Mouse (Mus musculus): ENCODE measurements around the gene Kmt2c. TPM values are rescaled to one million over a fixed set of nuclear protein-coding genes. Genes with fewer than 3 reads are reported as not detected.

Kmt2c gene
- 8.1 and 9.0 TPM in 2 replicates for polyA plus RNA-seq (2015; fragmentation: Nextera tagmentation; extraction: Ambion mirVana)

- Histone ChIP-seq H3K4me2 (ENCODE audit: low read depth, low read length) (peak within 1 kb of the TSS; percentile 70), H3K27me3 (replicated peaks; ENCODE audit: control insufficient read depth, insufficient read depth, low read length) (no peaks in the 10 kb centered on the region), H3K9ac (ENCODE audit: low read depth, low read length) (peak within 1 kb of the TSS; percentile 88), H3K9me3 (ENCODE audit: control insufficient read depth, low read length) (no peaks in the 10 kb centered on the region), H3K27ac (ENCODE audit: low read length) (peak within 1 kb of the TSS; percentile 99), H3K4me3 (ENCODE audit: low read length) (peak within 1 kb of the TSS; percentile 98), H3K36me3 (ENCODE audit: control insufficient read depth, insufficient read depth, low read length) (no peaks in the 10 kb centered on the region), H3K4me1 (ENCODE audit: control insufficient read depth, insufficient read depth, low read length) (peaks cover 9% of the 10 kb centered on the region)
- under 1% methylated on average over 33 of the region's 54 CpGs for WGBS
- peak; percentile 23 for ATAC-seq
These were observed at the start of gene Kmt2c for GRCm38 (mm10) chr5:25498346-25498820. Gene Kmt2c, minus strand, starts transcription at chr5:25498783.

- H3K27me3 ChIP-seq (replicated peaks; ENCODE audit: control insufficient read depth, insufficient read depth, low read length): no peaks in the 10 kb centered on the region
- no peaks in the 10 kb centered on the region for H3K9me3 ChIP-seq (ENCODE audit: control insufficient read depth, low read length)
- ATAC-seq: no peak
- no peaks in the 10 kb centered on the region for H3K36me3 ChIP-seq (ENCODE audit: control insufficient read depth, insufficient read depth, low read length)
- H3K4me1 ChIP-seq (ENCODE audit: control insufficient read depth, insufficient read depth, low read length): no peaks in the 10 kb centered on the region
- H3K4me2 ChIP-seq (ENCODE audit: low read depth, low read length): no peak overlapping the region
- no peak overlapping the region for H3K4me3 ChIP-seq (ENCODE audit: low read length)
- WGBS: 87% methylated on average over 2 of the region's 2 CpGs
- H3K27ac ChIP-seq (ENCODE audit: low read length): no peak overlapping the region
- H3K9ac ChIP-seq (ENCODE audit: low read depth, low read length): no peak overlapping the region
These were observed 48.3 kb upstream of the Kmt2c start for GRCm38 (mm10) chr5:25546912-25547311.

GRCm38 (mm10) chr5:25544566-25544965 lies 46.0 kb upstream of the Kmt2c start:
- ATAC-seq: no peak
- Histone ChIP-seq H3K9ac (ENCODE audit: low read depth, low read length) (no peak overlapping the region), H3K9me3 (ENCODE audit: control insufficient read depth, low read length) (no peaks in the 10 kb centered on the region), H3K27ac (ENCODE audit: low read length) (no peak overlapping the region), H3K4me3 (ENCODE audit: low read length) (no peak overlapping the region), H3K36me3 (ENCODE audit: control insufficient read depth, insufficient read depth, low read length) (no peaks in the 10 kb centered on the region), H3K27me3 (replicated peaks; ENCODE audit: control insufficient read depth, insufficient read depth, low read length) (no peaks in the 10 kb centered on the region), H3K4me2 (ENCODE audit: low read depth, low read length) (no peak overlapping the region), H3K4me1 (ENCODE audit: control insufficient read depth, insufficient read depth, low read length) (no peaks in the 10 kb centered on the region)
- WGBS: 77% methylated on average over 5 of the region's 5 CpGs

GRCm38 (mm10) chr5:25544061-25544460 lies 45.5 kb upstream of the Kmt2c start:
- WGBS: 89% methylated on average over 3 of the region's 3 CpGs

GRCm38 (mm10) chr5:25541661-25542060 lies 43.1 kb upstream of the Kmt2c start:
- H3K36me3 ChIP-seq (ENCODE audit: control insufficient read depth, insufficient read depth, low read length): no peaks in the 10 kb centered on the region
- no peaks in the 10 kb centered on the region for H3K27me3 ChIP-seq (replicated peaks; ENCODE audit: control insufficient read depth, insufficient read depth, low read length)
- H3K4me3 ChIP-seq (ENCODE audit: low read length): no peak overlapping the region
- no peaks in the 10 kb centered on the region for H3K4me1 ChIP-seq (ENCODE audit: control insufficient read depth, insufficient read depth, low read length)
- no peak overlapping the region for H3K27ac ChIP-seq (ENCODE audit: low read length)
- H3K9ac ChIP-seq (ENCODE audit: low read depth, low read length): no peak overlapping the region
- no peak overlapping the region for H3K4me2 ChIP-seq (ENCODE audit: low read depth, low read length)
- WGBS: 71% methylated on average over 2 of the region's 2 CpGs
- ATAC-seq: no peak
- no peaks in the 10 kb centered on the region for H3K9me3 ChIP-seq (ENCODE audit: control insufficient read depth, low read length)

More at GRCm38 (mm10) chr5:25544061-25544460, 45.5 kb upstream of the Kmt2c start:
- no peak overlapping the region for H3K27ac ChIP-seq (ENCODE audit: low read length)
- no peak overlapping the region for H3K4me2 ChIP-seq (ENCODE audit: low read depth, low read length)
- no peak overlapping the region for H3K9ac ChIP-seq (ENCODE audit: low read depth, low read length)
- H3K4me1 ChIP-seq (ENCODE audit: control insufficient read depth, insufficient read depth, low read length): no peaks in the 10 kb centered on the region
- no peaks in the 10 kb centered on the region for H3K9me3 ChIP-seq (ENCODE audit: control insufficient read depth, low read length)
- no peak overlapping the region for H3K4me3 ChIP-seq (ENCODE audit: low read length)
- no peaks in the 10 kb centered on the region for H3K27me3 ChIP-seq (replicated peaks; ENCODE audit: control insufficient read depth, insufficient read depth, low read length)
- no peak for ATAC-seq
- no peaks in the 10 kb centered on the region for H3K36me3 ChIP-seq (ENCODE audit: control insufficient read depth, insufficient read depth, low read length)

- Histone ChIP-seq H3K9ac (ENCODE audit: low read depth, low read length) (no peak overlapping the region), H3K9me3 (ENCODE audit: control insufficient read depth, low read length) (no peaks in the 10 kb centered on the region), H3K4me2 (ENCODE audit: low read depth, low read length) (no peak overlapping the region), H3K27me3 (replicated peaks; ENCODE audit: control insufficient read depth, insufficient read depth, low read length) (no peaks in the 10 kb centered on the region), H3K27ac (ENCODE audit: low read length) (no peak overlapping the region), H3K4me3 (ENCODE audit: low read length) (no peak overlapping the region), H3K36me3 (ENCODE audit: control insufficient read depth, insufficient read depth, low read length) (no peaks in the 10 kb centered on the region), H3K4me1 (ENCODE audit: control insufficient read depth, insufficient read depth, low read length) (no peaks in the 10 kb centered on the region)
- WGBS: 70% methylated on average over 3 of the region's 3 CpGs
- no peak for ATAC-seq
These were observed 42.3 kb upstream of the Kmt2c start for GRCm38 (mm10) chr5:25540921-25541320.

GRCm38 (mm10) chr5:25540412-25540811 lies 41.8 kb upstream of the Kmt2c start:
- H3K36me3 ChIP-seq (ENCODE audit: control insufficient read depth, insufficient read depth, low read length): no peaks in the 10 kb centered on the region
- H3K9me3 ChIP-seq (ENCODE audit: control insufficient read depth, low read length): no peaks in the 10 kb centered on the region
- no peak overlapping the region for H3K4me2 ChIP-seq (ENCODE audit: low read depth, low read length)
- H3K4me1 ChIP-seq (ENCODE audit: control insufficient read depth, insufficient read depth, low read length): no peaks in the 10 kb centered on the region
- H3K9ac ChIP-seq (ENCODE audit: low read depth, low read length): no peak overlapping the region
- ATAC-seq: no peak; the same call in 1 of the 2 replicates
- no peaks in the 10 kb centered on the region for H3K27me3 ChIP-seq (replicated peaks; ENCODE audit: control insufficient read depth, insufficient read depth, low read length)
- H3K4me3 ChIP-seq (ENCODE audit: low read length): no peak overlapping the region
- H3K27ac ChIP-seq (ENCODE audit: low read length): no peak overlapping the region

- WGBS: 33% methylated on average over 6 of the region's 6 CpGs
These were observed 38.4 kb upstream of the Kmt2c start for GRCm38 (mm10) chr5:25536921-25537409.

GRCm38 (mm10) chr5:25536451-25536850 lies 37.9 kb upstream of the Kmt2c start:
- no peak overlapping the region for H3K4me2 ChIP-seq (ENCODE audit: low read depth, low read length)
- H3K36me3 ChIP-seq (ENCODE audit: control insufficient read depth, insufficient read depth, low read length): no peaks in the 10 kb centered on the region
- 67% methylated on average over 2 of the region's 2 CpGs for WGBS
- H3K4me3 ChIP-seq (ENCODE audit: low read length): no peak overlapping the region
- 0 out of 2 replicates have a peak, but pooled peaks have one; percentile 1 for ATAC-seq
- no peak overlapping the region for H3K9ac ChIP-seq (ENCODE audit: low read depth, low read length)
- H3K9me3 ChIP-seq (ENCODE audit: control insufficient read depth, low read length): no peaks in the 10 kb centered on the region
- no peaks in the 10 kb centered on the region for H3K27me3 ChIP-seq (replicated peaks; ENCODE audit: control insufficient read depth, insufficient read depth, low read length)
- H3K4me1 ChIP-seq (ENCODE audit: control insufficient read depth, insufficient read depth, low read length): no peaks in the 10 kb centered on the region
- H3K27ac ChIP-seq (ENCODE audit: low read length): peak overlapping the region; percentile 65; the same call in 1 of the 2 replicates

More at GRCm38 (mm10) chr5:25536921-25537409, 38.4 kb upstream of the Kmt2c start:
- no peak overlapping the region for H3K9ac ChIP-seq (ENCODE audit: low read depth, low read length)
- peak; percentile 88 for ATAC-seq
- H3K4me3 ChIP-seq (ENCODE audit: low read length): no peak overlapping the region
- H3K27ac ChIP-seq (ENCODE audit: low read length): peak overlapping the region; percentile 65
- no peak overlapping the region for H3K4me2 ChIP-seq (ENCODE audit: low read depth, low read length)
- no peaks in the 10 kb centered on the region for H3K4me1 ChIP-seq (ENCODE audit: control insufficient read depth, insufficient read depth, low read length)
- no peaks in the 10 kb centered on the region for H3K27me3 ChIP-seq (replicated peaks; ENCODE audit: control insufficient read depth, insufficient read depth, low read length)
- no peaks in the 10 kb centered on the region for H3K9me3 ChIP-seq (ENCODE audit: control insufficient read depth, low read length)
- H3K36me3 ChIP-seq (ENCODE audit: control insufficient read depth, insufficient read depth, low read length): no peaks in the 10 kb centered on the region

GRCm38 (mm10) chr5:25535566-25535965 lies 37.0 kb upstream of the Kmt2c start:
- ATAC-seq: no peak
- no peaks in the 10 kb centered on the region for H3K36me3 ChIP-seq (ENCODE audit: control insufficient read depth, insufficient read depth, low read length)
- no peak overlapping the region for H3K4me3 ChIP-seq (ENCODE audit: low read length)
- H3K9ac ChIP-seq (ENCODE audit: low read depth, low read length): no peak overlapping the region
- H3K4me2 ChIP-seq (ENCODE audit: low read depth, low read length): no peak overlapping the region
- H3K4me1 ChIP-seq (ENCODE audit: control insufficient read depth, insufficient read depth, low read length): no peaks in the 10 kb centered on the region
- no peaks in the 10 kb centered on the region for H3K27me3 ChIP-seq (replicated peaks; ENCODE audit: control insufficient read depth, insufficient read depth, low read length)
- H3K9me3 ChIP-seq (ENCODE audit: control insufficient read depth, low read length): no peaks in the 10 kb centered on the region
- 88% methylated on average over 2 of the region's 2 CpGs for WGBS
- H3K27ac ChIP-seq (ENCODE audit: low read length): no peak overlapping the region

All from intestine, embryonic 16.5 days (tissue).